Mouse (Mus musculus): ENCODE data around the gene Jph3.

Jph3 gene

DNA sequence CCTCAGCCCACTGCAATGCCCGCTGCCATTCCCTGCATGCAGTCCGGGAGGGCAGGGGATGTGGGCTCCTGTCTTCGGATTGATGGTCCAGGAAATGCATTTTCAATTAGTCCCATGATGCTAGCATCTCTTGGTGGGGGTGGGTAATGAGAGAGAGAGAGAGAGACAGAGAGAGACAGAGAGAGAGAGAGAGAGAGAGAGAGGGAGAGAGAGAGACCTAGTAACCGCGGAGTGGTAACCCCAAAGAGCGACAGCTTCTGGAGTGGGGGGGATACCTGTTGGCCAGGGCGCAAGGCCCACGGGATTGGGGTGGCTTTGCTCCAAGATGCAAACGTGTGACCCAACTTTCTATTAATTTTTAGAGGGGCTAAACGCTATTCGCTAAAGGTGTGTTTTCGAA, at the start of gene Jph3:
Jph3 (plus strand) TSS at position 301 of the 400 bp plus-strand sequence.
- DNase-seq (ENCODE audit: low spot score): no peak

DNA sequence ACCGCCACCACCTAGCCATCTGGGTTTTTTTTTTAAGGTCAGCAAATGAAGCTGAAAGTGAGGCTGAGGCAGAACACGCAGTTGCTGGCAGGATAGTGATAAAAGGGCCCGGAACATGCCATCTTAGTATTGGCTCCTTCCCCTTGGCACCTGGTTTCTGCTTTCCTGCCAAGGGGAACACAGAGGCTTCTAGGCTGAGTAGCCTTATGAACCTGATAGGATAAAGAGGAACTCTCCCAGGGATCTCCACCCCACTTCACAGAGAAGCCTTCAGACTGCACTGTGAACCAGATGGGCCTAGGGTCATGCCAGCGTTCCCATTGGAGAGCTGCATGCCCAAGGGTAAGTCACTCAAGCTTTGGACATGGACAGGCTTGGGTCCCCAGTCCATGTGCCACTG, 48.5 kb upstream of the Jph3 start:
- no peak for DNase-seq (ENCODE audit: low spot score)

DNA sequence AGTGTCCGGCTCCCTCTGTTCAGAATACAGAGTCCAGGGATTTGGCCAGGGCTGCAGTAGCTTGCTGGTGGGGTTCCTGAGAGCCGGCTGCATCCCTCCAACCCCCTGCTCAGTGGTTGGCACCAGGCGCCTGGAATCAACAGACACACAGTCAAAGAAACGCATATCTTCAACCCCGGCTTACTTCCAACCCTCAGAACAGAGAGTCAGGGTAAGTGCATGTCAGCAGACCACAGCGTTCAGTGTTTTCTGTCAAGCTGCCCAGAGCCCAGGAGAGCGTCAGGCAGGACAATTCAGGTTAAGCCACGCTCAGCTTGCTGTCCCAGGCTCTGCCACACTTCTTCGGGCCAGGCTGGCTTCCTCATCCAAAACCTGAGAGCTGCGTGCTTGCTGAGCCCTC, 48.0 kb upstream of the Jph3 start:
- no peak for DNase-seq (ENCODE audit: low spot score)

DNA sequence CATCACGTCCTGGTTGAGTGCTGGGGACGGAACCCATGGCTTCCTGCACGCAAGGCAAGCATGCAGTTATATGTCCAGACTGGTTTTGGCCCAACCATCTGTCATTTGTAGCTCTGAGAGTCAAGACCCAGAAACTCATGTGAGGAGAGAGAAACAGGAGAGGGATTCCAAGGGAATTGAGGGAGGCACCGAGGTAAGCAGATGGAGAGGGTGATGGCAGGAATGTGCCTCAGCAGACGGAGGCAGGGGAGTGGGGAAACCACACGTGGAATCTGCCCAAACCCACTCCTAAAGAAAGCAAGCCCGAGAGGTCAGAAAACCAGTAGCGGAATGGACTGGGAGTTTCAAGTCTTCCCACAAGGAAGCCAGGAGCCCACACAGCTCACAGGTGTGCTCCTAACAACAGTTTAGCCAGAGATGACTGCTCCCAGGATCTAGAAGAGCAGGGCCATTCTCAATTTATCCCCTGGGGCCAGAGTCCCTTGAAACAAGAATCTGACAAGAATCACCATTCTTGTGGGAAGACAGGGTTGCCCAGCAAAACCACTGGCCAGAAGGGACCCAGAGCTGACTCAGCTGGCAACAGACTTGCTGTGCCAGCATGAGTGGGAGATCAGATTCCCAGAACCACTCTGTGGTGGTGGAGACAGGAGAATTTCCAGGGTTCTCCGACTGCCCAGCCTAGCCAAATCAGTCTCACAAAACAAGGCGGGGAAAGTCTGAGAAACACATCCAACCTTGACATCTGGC, 46.2 kb upstream of the Jph3 start:
- DNase-seq (ENCODE audit: low spot score): no peak

DNA sequence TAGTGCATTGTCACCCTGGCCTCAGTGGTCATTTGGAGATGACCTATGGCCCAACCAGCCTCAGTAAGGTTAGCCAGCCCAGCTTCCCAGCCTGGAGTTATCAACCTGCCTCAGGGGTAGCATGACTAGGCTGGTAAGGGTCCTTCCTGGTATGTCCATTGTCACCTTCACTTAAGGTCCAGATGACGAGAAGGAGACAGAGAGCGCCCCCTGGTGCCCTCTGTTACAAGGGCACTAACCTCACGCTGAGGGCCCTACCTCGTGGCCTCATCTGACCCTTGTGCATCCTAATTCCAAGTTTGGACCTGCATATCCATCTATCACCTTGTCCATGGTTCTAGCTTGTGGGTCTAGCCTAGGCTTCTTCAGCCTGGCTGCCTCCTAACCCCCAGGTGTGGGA, 44.0 kb upstream of the Jph3 start:
- peak; percentile 57 for DNase-seq (ENCODE audit: low spot score)

DNA sequence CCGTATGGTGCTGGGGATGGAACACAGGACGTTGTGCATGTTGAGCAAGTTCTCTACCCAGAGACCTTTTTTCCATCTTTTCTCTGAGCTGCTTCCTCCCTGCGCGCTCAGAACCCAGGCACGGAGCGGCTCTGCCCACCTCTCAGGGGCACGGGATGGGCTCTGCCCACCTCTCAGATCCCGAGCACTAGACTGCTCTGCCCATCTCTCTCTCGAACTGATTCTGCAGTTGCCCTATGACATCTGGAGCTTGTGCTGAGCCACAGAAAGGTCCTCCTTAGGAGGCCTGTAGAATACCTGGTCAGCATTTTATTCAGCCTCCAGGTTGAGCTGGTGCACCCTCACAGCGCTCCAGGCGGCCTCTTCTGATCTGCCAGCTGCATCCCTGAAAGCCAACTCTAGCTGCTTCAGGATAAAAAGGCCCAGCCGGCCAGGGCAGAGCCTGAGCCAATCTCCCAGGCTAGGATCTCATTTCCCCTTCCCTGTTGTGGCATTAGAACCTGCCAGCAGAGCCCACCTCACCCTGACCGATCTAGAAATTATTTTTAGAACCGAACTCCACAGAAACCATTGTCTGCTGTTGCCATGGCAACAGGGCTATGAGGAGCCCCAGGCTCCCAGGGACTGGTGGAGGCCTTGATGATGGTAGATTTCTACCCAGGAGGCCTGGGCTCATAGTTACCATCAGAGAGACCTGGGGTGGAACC, 41.8 kb upstream of the Jph3 start:
- DNase-seq (ENCODE audit: low spot score): no peak

DNA sequence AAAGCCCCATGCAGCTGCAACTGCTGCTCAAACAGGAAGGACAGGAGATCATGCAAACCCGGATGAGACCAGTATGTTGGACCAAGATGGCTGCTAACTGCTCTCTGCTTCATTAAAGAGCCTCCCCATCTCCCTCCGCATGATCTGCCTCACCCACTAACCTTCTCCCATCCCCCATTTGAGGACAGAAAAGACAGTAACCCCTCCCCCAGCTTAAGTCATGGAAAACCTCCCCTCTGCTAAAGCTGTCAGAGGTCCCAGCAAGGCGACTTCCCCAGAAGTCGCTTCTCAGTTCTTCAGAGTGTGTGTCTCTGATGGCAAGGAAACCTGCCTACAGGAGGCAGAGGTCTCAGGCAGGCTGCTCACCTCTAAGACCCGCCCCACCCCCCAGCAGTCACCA, 40.9 kb upstream of the Jph3 start:
- no peak for DNase-seq (ENCODE audit: low spot score)

DNA sequence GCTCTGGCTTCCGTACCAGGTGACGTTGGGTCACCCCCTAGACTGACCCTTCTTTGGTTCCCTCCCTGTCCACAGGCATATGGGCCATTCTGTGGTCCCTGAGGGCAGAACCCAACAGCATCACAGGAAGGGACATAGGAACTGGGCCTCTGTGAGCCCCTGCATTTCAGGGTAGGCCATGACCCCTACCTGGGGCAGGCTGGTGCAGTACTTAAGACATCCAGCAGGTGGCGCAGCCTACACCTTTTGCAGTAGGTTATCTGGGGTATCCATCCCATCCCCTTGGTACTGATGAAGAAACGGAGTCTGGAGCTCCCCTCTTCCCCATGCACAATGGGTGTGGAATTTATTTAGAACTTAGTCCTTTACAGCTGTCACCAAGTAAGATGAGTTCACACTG, 35.0 kb upstream of the Jph3 start:
- peak; percentile 29 for DNase-seq (ENCODE audit: low spot score)

DNA sequence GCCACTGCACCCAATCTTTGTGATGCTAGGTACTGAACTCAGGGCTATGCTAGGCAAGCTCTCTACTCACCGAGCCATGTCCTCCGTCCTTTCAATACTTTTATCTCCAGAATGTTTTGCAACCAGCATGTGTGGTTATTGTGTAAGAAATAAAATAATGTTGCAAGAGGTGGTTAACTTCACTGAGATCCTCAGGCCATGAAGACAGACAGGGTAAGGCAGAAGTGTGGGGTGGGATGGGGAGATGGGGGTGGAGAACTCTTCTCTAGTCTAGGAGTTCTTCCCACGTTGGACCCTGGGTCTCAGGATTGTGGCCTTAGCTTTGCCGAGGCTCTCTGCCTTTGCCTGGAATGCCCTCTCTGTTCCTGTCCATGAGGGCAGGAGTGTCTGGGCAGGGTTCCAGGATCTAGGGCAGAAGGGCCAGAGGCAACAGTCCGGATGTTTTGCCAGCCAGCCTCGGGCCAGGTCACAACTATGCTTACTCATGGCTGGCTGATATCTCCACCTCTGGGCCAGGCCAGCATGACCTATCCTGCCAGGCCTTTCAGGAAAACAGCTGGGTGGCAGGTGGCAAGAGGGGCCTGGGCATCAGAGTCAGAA, 33.7 kb upstream of the Jph3 start:
- DNase-seq (ENCODE audit: low spot score): peak; percentile 76

DNA sequence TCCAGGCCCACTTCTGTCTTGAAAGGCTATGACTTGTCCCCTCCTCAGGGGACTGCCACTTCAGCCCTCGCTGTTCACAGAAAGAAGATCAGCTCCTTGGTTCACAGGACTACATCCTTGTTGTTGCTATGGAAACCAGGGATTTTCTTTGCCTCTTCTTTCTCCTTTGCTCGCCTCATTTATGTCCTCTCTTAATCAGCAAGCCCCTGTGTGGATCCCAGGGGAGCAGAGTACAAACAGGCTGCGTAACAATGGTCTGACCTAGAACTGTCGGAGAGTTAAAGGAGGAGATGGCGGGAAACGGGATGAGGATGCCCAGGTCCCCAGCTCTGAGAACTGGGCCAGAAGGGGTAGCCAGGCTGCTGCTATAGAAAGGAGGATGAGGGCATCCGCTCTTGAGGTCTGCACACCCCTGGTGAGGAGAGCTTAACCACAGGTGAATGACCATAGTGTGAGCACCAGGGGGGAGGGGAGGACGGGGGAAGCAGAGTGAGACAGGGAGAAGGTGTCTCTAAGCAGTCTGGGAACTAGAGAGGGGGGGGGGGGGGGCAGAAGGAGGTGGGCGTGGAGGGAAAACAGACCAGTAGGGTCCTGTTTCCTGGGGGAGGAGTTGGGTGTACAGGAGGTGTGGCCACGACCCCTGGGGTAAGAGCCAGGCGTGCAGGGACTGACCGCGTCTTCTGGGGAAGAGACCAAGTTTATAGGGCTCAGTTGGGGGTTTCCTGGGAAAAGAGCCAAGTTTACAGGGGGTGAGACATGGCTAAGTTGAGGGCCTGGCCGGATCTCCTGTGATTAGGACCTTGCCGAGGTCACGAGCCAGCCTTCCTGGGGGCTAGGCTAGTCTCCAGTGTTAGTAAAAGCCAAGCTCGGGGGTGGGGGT, 31.4 kb upstream of the Jph3 start:
- no peak for DNase-seq (ENCODE audit: low spot score)

DNA sequence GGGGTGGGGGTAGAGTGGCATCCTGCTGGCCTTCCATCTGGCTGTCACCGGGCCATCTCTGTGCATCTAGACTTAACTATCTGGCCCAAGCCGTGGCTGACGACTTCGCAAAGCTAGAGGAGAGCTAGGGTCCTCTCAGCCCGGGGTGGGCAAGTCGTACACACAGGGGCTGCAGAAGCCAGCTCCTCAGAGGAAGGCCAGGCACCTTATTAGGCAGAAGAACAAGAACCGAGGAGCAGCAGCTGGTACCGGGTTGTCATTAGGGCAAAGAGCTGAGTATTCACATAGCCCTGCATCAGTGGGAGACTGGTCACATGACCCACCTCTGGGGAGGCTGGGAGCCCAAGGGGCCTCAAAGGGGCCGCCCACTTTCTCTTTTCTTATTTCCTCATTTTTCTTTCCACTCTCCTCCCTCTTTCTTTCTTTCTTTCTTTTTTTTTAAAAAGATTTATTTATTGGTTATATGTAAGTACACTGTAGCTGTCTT, 30.8 kb upstream of the Jph3 start:
- no peak for DNase-seq (ENCODE audit: low spot score)

DNA sequence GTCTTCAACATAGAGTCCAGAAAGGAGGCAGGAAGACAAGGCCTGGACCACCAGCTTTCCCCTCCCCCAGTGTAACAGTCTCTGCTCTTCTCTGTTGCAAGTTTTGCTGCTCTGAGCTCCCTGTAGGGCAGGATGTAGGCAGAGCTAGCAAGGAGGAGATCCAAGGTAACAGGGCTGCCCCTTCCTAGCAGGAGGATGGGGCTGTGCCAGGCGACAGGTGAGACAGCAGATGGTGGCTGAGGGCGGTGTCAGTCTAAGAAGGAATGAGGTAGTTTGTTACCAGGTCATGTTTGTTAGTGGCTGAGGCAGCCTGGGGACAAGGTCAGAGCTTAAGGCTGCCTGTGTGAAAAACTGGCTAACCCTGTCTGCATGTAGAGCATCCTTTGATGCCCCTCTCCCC, 29.5 kb upstream of the Jph3 start:
- DNase-seq (ENCODE audit: low spot score): no peak

DNA sequence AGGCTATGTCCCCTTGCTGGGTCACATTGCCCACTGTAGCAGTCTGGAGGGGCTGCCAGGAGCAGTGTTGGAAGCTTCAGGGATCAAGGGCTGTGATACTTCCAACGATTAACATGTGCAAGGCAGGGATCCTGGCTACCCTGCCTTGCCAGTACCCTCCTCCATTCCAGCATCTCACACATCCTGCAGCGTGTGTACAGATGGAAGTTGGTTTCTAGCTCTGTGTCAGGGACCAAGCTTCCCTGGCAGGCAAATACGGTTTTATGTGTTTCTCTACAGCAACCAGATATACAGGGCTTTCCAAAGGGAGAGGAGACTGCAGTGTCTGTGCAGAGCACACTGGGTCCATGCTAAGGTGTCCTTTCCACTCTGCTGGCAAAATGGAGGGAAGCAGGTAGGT, 24.2 kb upstream of the Jph3 start:
- no peak for DNase-seq (ENCODE audit: low spot score)

DNA sequence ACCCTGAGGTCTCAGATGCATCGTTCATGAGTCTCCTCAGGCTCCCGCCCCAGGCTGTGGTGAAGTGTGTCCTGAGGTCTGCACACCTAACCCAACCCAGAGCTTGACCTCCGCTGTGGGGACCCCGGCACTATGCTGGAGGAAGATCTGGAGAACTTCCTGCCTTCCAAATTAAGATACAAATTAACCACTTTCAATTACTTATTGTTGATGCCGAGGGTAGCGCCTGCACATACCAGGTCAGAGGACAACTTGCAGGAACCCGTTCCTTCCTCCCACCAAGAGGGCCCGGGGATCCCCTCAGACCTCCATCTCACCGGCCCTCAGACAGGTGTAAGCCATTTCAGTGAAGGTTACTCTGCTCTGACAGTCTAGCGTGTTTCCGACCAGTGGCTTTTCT, 22.5 kb upstream of the Jph3 start:
- DNase-seq (ENCODE audit: low spot score): no peak

DNA sequence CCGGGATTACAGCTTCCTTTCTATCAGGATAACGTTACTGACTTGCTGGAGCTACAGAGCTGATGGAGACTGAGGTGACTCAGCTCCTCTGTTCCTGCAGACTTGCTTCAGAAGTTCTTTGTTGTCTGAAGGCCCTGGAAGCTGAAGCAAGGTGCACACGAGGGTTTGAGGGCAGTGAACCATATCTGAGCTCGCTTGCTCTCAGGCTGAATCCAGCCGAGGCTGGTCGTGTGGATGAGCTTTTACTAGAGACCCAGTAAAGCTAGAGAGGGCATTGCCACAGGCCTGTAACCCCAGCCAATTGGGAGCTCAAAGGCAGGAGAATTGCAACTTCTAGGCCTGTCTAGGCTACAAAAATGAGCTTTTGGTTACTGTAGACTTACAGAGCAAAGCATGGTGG, 21.0 kb upstream of the Jph3 start:
- DNase-seq (ENCODE audit: low spot score): no peak

DNA sequence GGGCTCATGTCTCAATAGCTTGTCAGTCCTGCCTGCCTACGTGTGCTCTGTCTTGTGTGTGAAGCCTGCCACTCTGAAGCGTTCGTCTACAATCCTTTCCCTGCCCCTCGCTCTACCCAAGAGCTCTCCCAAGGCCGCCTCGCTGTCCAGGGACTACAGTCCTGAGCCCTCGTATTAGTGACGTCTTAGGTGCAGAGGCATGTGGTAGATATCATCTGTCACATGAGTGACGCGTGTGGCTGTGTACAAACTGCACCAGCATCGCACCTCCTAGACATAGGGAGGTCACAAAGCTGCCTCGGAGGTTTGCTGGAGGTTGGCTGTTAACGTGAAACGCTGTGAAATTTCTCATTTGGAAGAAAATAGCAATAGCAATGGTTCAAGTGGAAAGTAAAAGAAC, 11.9 kb upstream of the Jph3 start:
- DNase-seq (ENCODE audit: low spot score): no peak

DNA sequence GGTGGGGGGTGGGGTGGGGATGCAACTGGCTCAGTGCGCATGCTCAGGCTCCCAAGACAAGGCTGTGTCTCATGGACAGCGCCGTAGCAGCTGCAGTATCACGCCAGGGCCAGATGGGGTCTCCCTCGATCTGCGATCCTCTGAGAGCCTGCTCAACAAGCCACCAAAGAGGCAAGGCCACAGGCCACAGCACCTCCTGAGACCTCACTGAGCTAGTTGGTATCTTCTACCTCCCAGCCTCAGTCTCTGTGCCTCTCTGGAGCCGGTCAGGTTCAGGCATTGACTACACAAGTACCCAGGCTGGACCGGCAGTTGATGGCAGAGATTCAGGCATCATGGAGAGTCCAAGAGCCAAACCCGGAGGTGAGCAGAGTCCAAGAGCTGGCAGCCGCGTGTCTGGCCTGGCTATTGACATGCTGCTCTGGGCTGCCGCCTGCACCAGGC, 11.4 kb upstream of the Jph3 start:
- DNase-seq (ENCODE audit: low spot score): peak; percentile 80

DNA sequence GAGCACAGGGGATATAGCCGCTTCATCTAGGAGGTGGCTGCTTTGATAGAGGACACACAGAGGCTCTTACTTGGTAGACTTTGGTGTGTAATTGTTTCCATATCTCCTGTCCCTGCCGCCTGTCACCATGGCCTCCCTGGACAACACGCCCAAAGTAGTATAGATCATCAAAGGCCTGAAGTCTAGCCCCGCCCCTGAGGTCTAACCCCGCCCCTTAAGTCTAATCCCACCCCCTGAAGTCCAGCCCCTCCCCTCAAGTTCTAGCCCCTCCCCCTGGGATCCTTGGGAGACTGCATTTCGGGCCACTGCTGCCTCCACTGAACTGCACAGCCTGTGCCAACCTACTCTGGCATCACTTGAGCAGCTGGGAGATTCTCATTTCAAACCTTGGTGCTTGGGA, 10.5 kb upstream of the Jph3 start:
- DNase-seq (ENCODE audit: low spot score): no peak

DNA sequence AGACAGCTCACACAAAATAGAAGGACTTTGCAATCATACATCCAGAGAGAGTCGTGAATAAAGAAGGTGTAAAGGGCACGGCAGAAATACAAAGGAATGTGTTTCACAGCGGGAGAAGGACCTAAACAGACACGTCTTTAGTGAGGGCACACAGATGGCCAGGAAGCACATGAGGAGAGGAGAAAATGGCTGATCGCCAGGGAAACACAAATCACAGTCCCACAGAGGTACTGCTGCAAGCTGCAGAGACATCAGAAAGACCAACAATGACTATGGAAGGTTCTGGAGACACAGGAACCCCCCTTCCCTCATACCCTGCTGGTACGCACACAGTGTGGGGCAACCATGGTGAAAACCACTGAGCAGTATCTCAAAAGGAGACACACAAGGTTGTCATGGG, 8.4 kb upstream of the Jph3 start:
- DNase-seq (ENCODE audit: low spot score): no peak

DNA sequence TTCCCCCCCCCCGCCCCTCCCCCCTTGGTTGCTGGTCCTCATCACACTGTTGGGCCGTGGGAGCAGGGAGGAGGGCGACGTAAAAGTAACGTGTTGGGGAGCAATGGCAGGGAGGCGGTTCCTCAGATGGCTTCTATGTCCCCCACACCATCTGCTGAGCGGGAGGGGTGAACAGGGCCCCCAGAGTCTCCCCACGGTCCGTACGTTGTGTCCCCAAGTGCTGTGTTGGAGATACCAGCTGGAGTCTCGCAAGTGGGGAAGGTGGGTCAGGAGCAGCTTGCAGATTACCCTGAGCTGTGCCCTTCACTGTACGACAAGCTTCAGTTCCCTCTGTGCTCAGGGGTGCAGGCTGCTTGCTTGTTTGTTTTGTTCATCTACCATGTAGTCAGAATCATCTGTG, 5.6 kb upstream of the Jph3 start:
- no peak for DNase-seq (ENCODE audit: low spot score)

DNA sequence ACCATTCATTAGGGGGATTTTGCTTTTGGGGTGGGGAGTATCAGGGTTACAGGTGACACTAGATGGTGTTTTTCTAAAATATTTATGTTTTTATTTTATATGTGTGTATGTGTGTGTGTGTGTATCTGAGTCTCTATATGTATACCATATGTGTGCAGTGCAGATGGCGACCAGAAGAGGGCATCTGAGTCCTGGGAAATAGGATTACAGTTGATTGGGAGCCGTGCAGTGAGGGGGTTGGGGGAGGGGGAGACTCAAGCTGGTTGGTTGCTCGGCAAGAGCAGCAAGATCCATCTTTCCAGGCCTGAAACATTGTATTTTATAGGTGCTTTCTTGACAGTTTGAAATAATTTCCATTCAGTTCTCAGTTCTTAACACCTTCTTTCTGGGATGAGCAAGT, 2.3 kb upstream of the Jph3 start:
- no peak for DNase-seq (ENCODE audit: low spot score)

DNA sequence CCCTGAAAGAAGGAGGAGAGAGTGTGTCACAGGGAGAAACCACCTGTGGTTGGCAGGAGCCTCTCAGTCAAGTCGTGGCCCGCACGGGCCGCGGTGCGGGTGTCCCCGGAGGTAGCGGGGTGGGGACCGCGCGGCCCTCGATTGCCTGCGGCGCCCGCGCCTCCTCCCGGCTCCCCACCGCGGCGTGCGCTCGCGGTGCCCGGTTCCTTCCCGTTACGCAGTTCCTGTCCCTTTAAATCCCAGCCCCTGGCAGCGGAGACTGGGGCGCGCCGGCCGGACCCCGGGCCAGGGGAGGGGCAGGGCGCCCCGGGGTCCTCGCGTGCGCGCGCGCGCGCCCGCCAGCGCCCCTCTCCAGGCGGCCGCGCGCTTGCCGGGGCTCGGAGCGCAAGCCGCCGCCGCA, 331 bp downstream of the Jph3 start:
- no peak for DNase-seq (ENCODE audit: low spot score)

All from ovary, postnatal 36 days (tissue).